Mouse (Mus musculus) heart, adult 10 weeks (tissue): ENCODE results near the gene Olfr1406. TPM values are rescaled to one million over a fixed set of nuclear protein-coding genes. Genes with fewer than 3 reads are reported as not detected.

Experiments used
- polyA plus RNA-seq: library from polyadenylated mRNA; stranded (reverse); fragments of 350-450 nt; fragmentation: Illumina TruSeq; extraction: RNeasy Lipid Tissue Mini Kit (QIAGEN cat#74804); gene quantifications from one replicate; pipeline ENCODE4 v1.2.3, GENCODE M21; 2014; ENCODE audit warnings: low read depth, low replicate concordance

Gene Olfr1406
- polyA plus RNA-seq = not detected

GRCm38 (mm10) chr1:173190540-173190939, at the start of gene Olfr1406:
Gene Olfr1406, minus strand, starts transcription at chr1:173190640.

DNA sequence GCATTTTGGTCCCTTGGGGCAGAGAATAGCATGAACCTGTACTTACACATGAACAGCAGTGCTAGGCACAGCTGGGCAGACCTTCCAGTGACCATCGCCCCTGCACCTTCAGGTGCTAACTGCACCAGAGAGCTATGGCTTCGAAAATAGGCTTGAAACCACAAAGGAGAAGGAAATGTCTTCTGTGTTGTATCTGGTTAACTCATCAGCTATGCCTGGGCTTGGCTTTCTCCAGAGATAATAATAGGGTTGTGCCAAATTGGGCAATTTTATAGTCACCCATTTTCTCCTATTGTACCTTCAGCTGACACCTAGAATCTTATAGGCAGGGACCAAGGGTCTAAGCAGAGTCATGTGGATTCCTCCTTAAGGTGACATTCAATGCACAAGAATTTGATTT, 36.6 kb upstream of the Olfr1406 start, which contains the start of gene Fcer1a:
Gene Fcer1a (minus strand): TSS at position 134 of the 400 bp plus-strand sequence.

GRCm38 (mm10) chr1:173212092-173212491, 21.7 kb upstream of the Olfr1406 start, which contains the start of gene Olfr1404:
Gene Olfr1404, plus strand, starts transcription at chr1:173212392.

DNA sequence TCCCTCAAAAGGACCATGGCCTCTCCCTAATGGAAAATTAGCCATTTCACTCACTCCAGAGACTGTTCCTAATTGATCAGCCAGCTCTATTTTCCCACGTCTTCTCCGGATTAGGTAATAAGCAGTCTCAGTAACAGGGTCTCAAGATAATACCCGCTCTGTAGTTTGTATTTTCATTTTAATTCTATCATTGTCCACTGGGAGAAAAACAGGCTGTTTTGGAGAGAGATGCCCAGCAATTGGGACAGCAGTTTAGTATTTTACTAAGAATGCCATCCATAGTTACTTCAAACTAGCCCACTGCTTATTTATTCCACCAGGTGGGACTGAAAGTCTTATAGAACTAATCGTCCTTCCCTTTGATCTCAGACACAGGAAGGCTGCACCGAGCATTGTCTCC, 7.1 kb upstream of the Olfr1406 start, which contains the start of gene Olfr218:
Gene Olfr218 (plus strand): TSS at position 301 of the 400 bp plus-strand sequence.

GRCm38 (mm10) chr1:173137274-173137673, 53.2 kb downstream of the Olfr1406 start, which contains the start of gene Olfr1408:
Gene Olfr1408, minus strand, starts transcription at chr1:173137374.

Other genes starting within 250 kb of the Olfr1406 start
- gene Olfr16, start 240.2 kb downstream of the Olfr1406 start, polyA plus RNA-seq = not detected
- not detected for gene Olfr1408, start 53.3 kb downstream of the Olfr1406 start, polyA plus RNA-seq
- not detected for gene Olfr218, start 7.2 kb upstream of the Olfr1406 start, polyA plus RNA-seq
- gene Olfr1404, start 21.8 kb upstream of the Olfr1406 start, polyA plus RNA-seq = not detected
- not detected for gene Fcer1a, start 36.6 kb upstream of the Olfr1406 start, polyA plus RNA-seq
- gene Olfr418, start 75.4 kb upstream of the Olfr1406 start, polyA plus RNA-seq = not detected
- gene Mptx2, start 87.1 kb upstream of the Olfr1406 start, polyA plus RNA-seq = not detected
- not detected for gene Ackr1, start 143.1 kb upstream of the Olfr1406 start, polyA plus RNA-seq
- gene Aim2, start 160.2 kb upstream of the Olfr1406 start, polyA plus RNA-seq = 0.94 TPM
- gene Cadm3, start 177.1 kb upstream of the Olfr1406 start, polyA plus RNA-seq = 1.4 TPM